Mouse (Mus musculus): Measurements from ENCODE around the gene Stip1.

- TF ChIP-seq CTCF (IDR thresholded peaks at IDR 0.05) (no peak), EP300 (IDR thresholded peaks at IDR 0.05) (no peak)
Measured at GRCm38 (mm10) chr19:7029531-7029930, 10.2 kb downstream of the Stip1 start.
